Mouse (Mus musculus) hindbrain, embryonic 15.5 days (tissue): ENCODE measurements around the gene Psmb2. TPM values are rescaled to one million over a fixed set of nuclear protein-coding genes. Genes with fewer than 3 reads are reported as not detected.

Experiments used
- ATAC-seq: fragments of 200-750 bp; cut with Nextera tagmentation; 2 replicates; pipeline ENCODE4 v1.8.0; 2017; ENCODE audit warnings: low read depth, moderate number of reproducible peaks, moderate TSS enrichment; ENCODE audit not compliant: low FRiP score
- H3K27ac ChIP-seq: fragments of 300-500 bp; sonication (generic); replicated peaks from 2 replicates; pipeline ENCODE4 v1.5.1; 2015; ENCODE audit warnings: mild to moderate bottlenecking, inconsistent platforms
- H3K27me3 ChIP-seq: fragments of 300-500 bp; sonication (generic); 2 replicates; pipeline ENCODE4 v1.6.1; 2015; ENCODE audit warnings: control low read depth, inconsistent platforms
- H3K36me3 ChIP-seq: fragments of 300-500 bp; sonication (generic); 2 replicates; pipeline ENCODE4 v1.6.1; 2015; ENCODE audit warnings: control low read depth, inconsistent platforms
- H3K4me1 ChIP-seq: fragments of 300-500 bp; sonication (generic); replicated peaks from 2 replicates; pipeline ENCODE4 v1.6.1; 2015; ENCODE audit warnings: control low read depth, inconsistent platforms
- H3K4me2 ChIP-seq: fragments of 300-500 bp; sonication (generic); 2 replicates; pipeline ENCODE4 v1.6.1; 2015; ENCODE audit warnings: moderate library complexity, mild to moderate bottlenecking, inconsistent platforms
- H3K4me3 ChIP-seq: fragments of 300-500 bp; sonication (generic); 2 replicates; pipeline ENCODE4 v1.5.1; 2015; ENCODE audit warnings: mild to moderate bottlenecking, inconsistent platforms
- H3K9ac ChIP-seq: fragments of 300-500 bp; sonication (generic); 2 replicates; pipeline ENCODE4 v1.6.1; 2015; ENCODE audit warnings: inconsistent platforms
- H3K9me3 ChIP-seq: fragments of 300-500 bp; sonication (generic); 2 replicates; pipeline ENCODE4 v1.6.1; 2016; ENCODE audit warnings: control low read depth, inconsistent platforms
- WGBS: fragments of 180-500 bp; shearing (Covaris S2); methylation state at CpG from one replicate; pipeline ENCODE4 v1.1.7; 2015; 5-methylcytosine and 5-hydroxymethylcytosine counted together
- polyA plus RNA-seq: library from polyadenylated mRNA; unstranded; fragments of >200 nt; fragmentation: Nextera tagmentation; extraction: Ambion mirVana; gene quantifications from 2 replicates; pipeline ENCODE4 v1.2.1, GENCODE M21; 2015

Psmb2 gene
- polyA plus RNA-seq, 1 experiment from 2014 or later, result 400 TPM

DNA sequence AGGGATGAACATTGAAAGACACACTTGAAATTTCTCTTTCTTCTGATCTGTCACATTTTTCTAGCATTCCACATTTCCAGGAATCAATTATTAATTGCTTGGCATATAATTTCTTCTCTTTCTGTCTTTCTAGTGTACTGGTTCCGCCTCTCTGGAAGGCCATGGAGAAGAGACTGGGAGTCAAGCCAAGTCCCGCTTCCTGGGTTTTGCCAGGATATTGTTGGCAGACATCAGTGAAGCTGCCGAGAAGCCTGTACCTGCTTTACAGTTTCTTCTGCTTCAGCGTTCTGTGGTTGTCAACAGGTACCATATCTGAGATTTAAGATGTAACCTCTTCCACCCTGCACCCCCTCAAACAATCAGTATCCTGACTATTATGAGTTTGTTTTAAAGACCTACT lies 79.3 kb downstream of the Psmb2 start:
- ATAC-seq, result no peak

DNA sequence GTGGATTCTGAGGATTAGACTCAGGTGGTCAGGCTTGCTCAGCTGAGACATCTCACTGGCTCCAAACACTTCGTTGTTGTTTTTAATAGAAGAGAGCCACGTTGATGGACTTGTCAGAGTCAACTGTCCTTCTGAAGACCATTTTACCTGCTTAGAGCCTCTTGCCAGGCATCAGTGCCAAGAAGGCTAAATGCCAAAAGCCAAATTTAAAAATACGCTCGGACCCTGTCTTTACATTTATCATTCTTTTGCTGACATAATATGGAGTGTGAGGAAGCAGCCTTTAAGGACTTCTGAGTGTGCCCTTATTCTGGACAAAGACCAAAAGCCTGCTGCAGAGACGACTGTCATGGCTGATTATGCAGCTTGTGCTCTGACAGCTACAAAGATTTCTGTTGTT lies 80.9 kb downstream of the Psmb2 start:
- WGBS, result 82% methylated on average over 5 of the region's 5 CpGs
- Histone ChIP-seq H3K4me2 (no peak overlapping the region), H3K27ac (no peak overlapping the region), H3K4me3 (no peak overlapping the region), H3K27me3 (no peaks in the 10 kb centered on the region), H3K4me1 (peaks cover 14% of the 10 kb centered on the region), H3K9ac (no peak overlapping the region), H3K36me3 (peaks cover 26% of the 10 kb centered on the region), H3K9me3 (no peaks in the 10 kb centered on the region)
- no peak for ATAC-seq

More for the DNA sequence above, 79.3 kb downstream of the Psmb2 start:
- no peak overlapping the region for H3K27ac ChIP-seq
- H3K36me3 ChIP-seq, result peaks cover 22% of the 10 kb centered on the region
- WGBS, result 73% methylated on average over 4 of the region's 4 CpGs
- H3K4me1 ChIP-seq, result peaks cover 23% of the 10 kb centered on the region
- H3K4me3 ChIP-seq, result no peak overlapping the region
- H3K9me3 ChIP-seq, result no peaks in the 10 kb centered on the region
- H3K4me2 ChIP-seq, result no peak overlapping the region
- no peak overlapping the region for H3K9ac ChIP-seq
- no peaks in the 10 kb centered on the region for H3K27me3 ChIP-seq

Other genes starting within 250 kb of the Psmb2 start
- 15.5 and 16.3 TPM in 2 replicates for gene Ago3, start 248.1 kb upstream of the Psmb2 start, polyA plus RNA-seq
- gene Ago1, start 209.0 kb upstream of the Psmb2 start, polyA plus RNA-seq, result 9.2 and 11.7 TPM in 2 replicates
- 7.6 and 8.2 TPM in 2 replicates for gene Ago4, start 144.2 kb upstream of the Psmb2 start, polyA plus RNA-seq
- 8.8 and 9.5 TPM in 2 replicates for gene Clspn, start 120.7 kb upstream of the Psmb2 start, polyA plus RNA-seq
- 16.4 and 18.9 TPM in 2 replicates for gene 5730409E04Rik, start 67.8 kb upstream of the Psmb2 start, polyA plus RNA-seq
- gene Tfap2e, start 58.6 kb downstream of the Psmb2 start, polyA plus RNA-seq, result 0.32 and 0.51 TPM in 2 replicates
- 130 and 146 TPM in 2 replicates for gene Ncdn, start 75.8 kb downstream of the Psmb2 start, polyA plus RNA-seq
- gene AU040320, start 75.9 kb downstream of the Psmb2 start, polyA plus RNA-seq, result 39.5 and 41.4 TPM in 2 replicates